Mouse (Mus musculus): Measurements from ENCODE around the gene Gypa. TPM values are rescaled to one million over a fixed set of nuclear protein-coding genes. Genes with fewer than 3 reads are reported as not detected.

Gypa gene
- polyA plus RNA-seq, 1 experiment from 2014 or later, result 11.6 TPM

DNA sequence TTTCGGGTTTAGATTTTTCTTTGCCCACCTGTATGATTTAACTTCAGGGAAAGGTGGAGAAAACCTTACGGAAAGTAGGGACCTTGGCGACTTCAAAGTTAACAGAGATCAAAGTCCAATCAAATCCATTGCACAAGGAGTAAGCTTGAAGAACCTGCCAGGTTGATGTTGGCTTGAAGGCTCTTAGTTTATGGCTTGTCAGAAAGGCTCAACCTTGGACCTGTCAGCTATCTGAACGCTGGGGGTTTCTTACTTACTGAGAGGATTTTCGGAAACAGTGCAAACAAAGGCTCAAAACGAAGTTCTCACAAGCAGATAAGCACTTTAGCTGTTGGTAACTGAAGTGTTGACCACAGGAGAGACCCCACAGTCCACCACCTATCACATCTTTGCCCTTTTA, 11.4 kb upstream of the Gypa start:
- H3K27ac ChIP-seq (replicated peaks; ENCODE audit: low read depth, low read length), result no peak overlapping the region
- H3K9me3 ChIP-seq (ENCODE audit: control insufficient read depth, low read length), result no peaks in the 10 kb centered on the region
- H3K4me1 ChIP-seq (ENCODE audit: control insufficient read depth, insufficient read depth, low read length), result no peaks in the 10 kb centered on the region
- H3K36me3 ChIP-seq (ENCODE audit: control insufficient read depth, insufficient read depth, low read length), result no peaks in the 10 kb centered on the region
- no peak for ATAC-seq (ENCODE audit: insufficient number of reproducible peaks, low FRiP score, low TSS enrichment, low read depth)
- H3K4me2 ChIP-seq (ENCODE audit: low read depth, severe bottlenecking), result no peak overlapping the region
- no peak for DNase-seq (ENCODE audit: low spot score)
- no peak overlapping the region for H3K9ac ChIP-seq (ENCODE audit: low read length)
- H3K4me3 ChIP-seq (ENCODE audit: low read depth, low read length), result no peak overlapping the region
- H3K27me3 ChIP-seq (ENCODE audit: control insufficient read depth, insufficient read depth, low read length), result no peaks in the 10 kb centered on the region
- whole genome bisulfite sequencing, result 77% methylated on average over 6 of the region's 6 CpGs

GRCm38 (mm10) chr8:80482822-80483774, 10.5 kb upstream of the Gypa start:
- peak; percentile 31 for DNase-seq (ENCODE audit: low spot score)
- Histone ChIP-seq H3K4me1 (ENCODE audit: control insufficient read depth, insufficient read depth, low read length) (no peaks in the 10 kb centered on the region), H3K27me3 (ENCODE audit: control insufficient read depth, insufficient read depth, low read length) (no peaks in the 10 kb centered on the region), H3K4me2 (ENCODE audit: low read depth, severe bottlenecking) (no peak overlapping the region), H3K27ac (replicated peaks; ENCODE audit: low read depth, low read length) (no peak overlapping the region), H3K36me3 (ENCODE audit: control insufficient read depth, insufficient read depth, low read length) (no peaks in the 10 kb centered on the region), H3K9ac (ENCODE audit: low read length) (no peak overlapping the region), H3K9me3 (ENCODE audit: control insufficient read depth, low read length) (no peaks in the 10 kb centered on the region), H3K4me3 (ENCODE audit: low read depth, low read length) (no peak overlapping the region)
- no peak for ATAC-seq (ENCODE audit: insufficient number of reproducible peaks, low FRiP score, low TSS enrichment, low read depth)
- WGBS, result 38% methylated on average over 16 of the region's 16 CpGs

- Histone ChIP-seq H3K27me3 (ENCODE audit: control insufficient read depth, insufficient read depth, low read length) (no peaks in the 10 kb centered on the region), H3K4me1 (ENCODE audit: control insufficient read depth, insufficient read depth, low read length) (no peaks in the 10 kb centered on the region), H3K4me3 (ENCODE audit: low read depth, low read length) (no peak overlapping the region), H3K9ac (ENCODE audit: low read length) (no peak overlapping the region), H3K36me3 (ENCODE audit: control insufficient read depth, insufficient read depth, low read length) (no peaks in the 10 kb centered on the region), H3K4me2 (ENCODE audit: low read depth, severe bottlenecking) (no peak overlapping the region), H3K27ac (replicated peaks; ENCODE audit: low read depth, low read length) (no peak overlapping the region), H3K9me3 (ENCODE audit: control insufficient read depth, low read length) (no peaks in the 10 kb centered on the region)
- no peak for DNase-seq (ENCODE audit: low spot score)
- 54% methylated on average over 1 of the region's 1 CpGs for WGBS
- ATAC-seq (ENCODE audit: insufficient number of reproducible peaks, low FRiP score, low TSS enrichment, low read depth), result no peak
Measured at GRCm38 (mm10) chr8:80491562-80491961, 2.0 kb upstream of the Gypa start.

DNA sequence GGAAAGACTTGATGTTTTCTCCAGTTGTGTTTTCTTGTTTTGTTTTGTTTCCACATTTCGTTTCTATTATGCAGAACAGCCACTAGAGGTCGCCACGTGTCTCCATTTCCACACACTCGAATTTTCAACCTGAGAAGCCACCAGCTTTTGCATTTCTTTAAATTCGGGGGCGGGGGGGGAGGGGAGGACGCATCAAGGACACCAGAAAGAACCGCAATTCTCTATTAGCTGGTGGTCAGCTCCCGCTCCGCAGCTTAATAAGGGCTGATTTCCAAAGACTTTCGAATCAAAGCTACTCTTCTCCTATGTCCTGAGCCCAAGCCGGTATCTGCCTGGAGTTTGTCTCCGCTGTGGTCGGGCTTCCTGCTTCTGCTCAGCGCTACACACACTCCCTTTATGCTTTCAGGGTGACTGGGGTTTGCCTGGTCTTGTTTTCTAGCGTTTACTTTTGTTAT, 567 bp upstream of the Gypa start:
- H3K36me3 ChIP-seq (ENCODE audit: control insufficient read depth, insufficient read depth, low read length), result no peaks in the 10 kb centered on the region
- H3K4me3 ChIP-seq (ENCODE audit: low read depth, low read length), result peak overlapping the region; percentile 46
- H3K27me3 ChIP-seq (ENCODE audit: control insufficient read depth, insufficient read depth, low read length), result no peaks in the 10 kb centered on the region
- no peak overlapping the region for H3K27ac ChIP-seq (replicated peaks; ENCODE audit: low read depth, low read length)
- DNase-seq (ENCODE audit: low spot score), result peak; percentile 79
- no peaks in the 10 kb centered on the region for H3K4me1 ChIP-seq (ENCODE audit: control insufficient read depth, insufficient read depth, low read length)
- peak overlapping the region; percentile 73 for H3K4me2 ChIP-seq (ENCODE audit: low read depth, severe bottlenecking)
- ATAC-seq (ENCODE audit: insufficient number of reproducible peaks, low FRiP score, low TSS enrichment, low read depth), result no peak; the same call in 1 of the 2 replicates
- H3K9me3 ChIP-seq (ENCODE audit: control insufficient read depth, low read length), result no peaks in the 10 kb centered on the region
- WGBS, result under 1% methylated on average over 16 of the region's 16 CpGs
- peak overlapping the region; percentile 40 for H3K9ac ChIP-seq (ENCODE audit: low read length)

DNA sequence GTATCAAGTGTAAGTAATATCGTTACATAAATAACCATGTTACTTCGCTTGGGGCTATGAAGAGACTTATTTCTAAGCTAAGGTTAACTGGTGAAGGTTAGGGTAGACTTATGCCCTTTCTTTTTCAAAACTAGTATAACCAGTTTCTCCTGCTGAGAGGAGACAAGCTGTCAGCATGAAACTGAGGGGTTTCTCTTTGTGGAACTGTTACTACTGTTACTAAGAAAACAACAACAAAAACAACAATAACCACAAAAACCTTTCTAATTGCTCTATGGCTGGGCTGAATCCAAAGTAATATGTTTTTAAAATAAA, 722 bp downstream of the Gypa start:
- WGBS, result 82% methylated on average over 2 of the region's 2 CpGs
- DNase-seq (ENCODE audit: low spot score) (no peak), ATAC-seq (ENCODE audit: insufficient number of reproducible peaks, low FRiP score, low TSS enrichment, low read depth) (no peak)
- H3K4me2 ChIP-seq (ENCODE audit: low read depth, severe bottlenecking), result no peak overlapping the region
- no peaks in the 10 kb centered on the region for H3K27me3 ChIP-seq (ENCODE audit: control insufficient read depth, insufficient read depth, low read length)
- no peak overlapping the region for H3K9ac ChIP-seq (ENCODE audit: low read length)
- H3K4me3 ChIP-seq (ENCODE audit: low read depth, low read length), result no peak overlapping the region
- no peaks in the 10 kb centered on the region for H3K36me3 ChIP-seq (ENCODE audit: control insufficient read depth, insufficient read depth, low read length)
- no peak overlapping the region for H3K27ac ChIP-seq (replicated peaks; ENCODE audit: low read depth, low read length)
- no peaks in the 10 kb centered on the region for H3K9me3 ChIP-seq (ENCODE audit: control insufficient read depth, low read length)
- H3K4me1 ChIP-seq (ENCODE audit: control insufficient read depth, insufficient read depth, low read length), result no peaks in the 10 kb centered on the region

DNA sequence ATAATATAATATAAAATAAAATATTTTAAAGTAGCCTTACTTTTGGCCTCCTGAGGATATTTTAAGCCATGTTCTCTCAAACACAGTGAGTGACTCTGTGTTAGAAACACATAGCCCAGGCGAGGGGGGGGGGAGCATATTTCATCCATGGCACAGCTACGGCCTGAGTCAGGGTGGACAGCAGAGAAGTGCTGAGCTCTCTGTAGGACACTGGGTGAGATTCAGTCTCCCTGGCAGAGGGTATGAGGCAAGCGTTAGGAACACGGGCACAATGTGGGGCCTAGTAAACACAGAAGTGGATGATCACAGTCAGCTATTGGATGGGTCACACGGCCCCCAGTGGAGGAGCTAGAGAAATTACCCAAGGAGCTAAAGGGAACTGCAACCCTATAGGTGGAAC, 1.2 kb downstream of the Gypa start:
- Histone ChIP-seq H3K36me3 (ENCODE audit: control insufficient read depth, insufficient read depth, low read length) (no peaks in the 10 kb centered on the region), H3K9me3 (ENCODE audit: control insufficient read depth, low read length) (no peaks in the 10 kb centered on the region), H3K4me1 (ENCODE audit: control insufficient read depth, insufficient read depth, low read length) (no peaks in the 10 kb centered on the region), H3K27me3 (ENCODE audit: control insufficient read depth, insufficient read depth, low read length) (no peaks in the 10 kb centered on the region), H3K4me3 (ENCODE audit: low read depth, low read length) (no peak overlapping the region), H3K9ac (ENCODE audit: low read length) (no peak overlapping the region), H3K27ac (replicated peaks; ENCODE audit: low read depth, low read length) (no peak overlapping the region), H3K4me2 (ENCODE audit: low read depth, severe bottlenecking) (no peak overlapping the region)
- DNase-seq (ENCODE audit: low spot score) (no peak), ATAC-seq (ENCODE audit: insufficient number of reproducible peaks, low FRiP score, low TSS enrichment, low read depth) (peak; percentile 62; the same call in 1 of the 2 replicates)
- WGBS, result 80% methylated on average over 5 of the region's 5 CpGs

GRCm38 (mm10) chr8:80495527-80495926, 1.9 kb downstream of the Gypa start:
- Histone ChIP-seq H3K27ac (replicated peaks; ENCODE audit: low read depth, low read length) (no peak overlapping the region), H3K27me3 (ENCODE audit: control insufficient read depth, insufficient read depth, low read length) (no peaks in the 10 kb centered on the region), H3K9me3 (ENCODE audit: control insufficient read depth, low read length) (no peaks in the 10 kb centered on the region), H3K4me2 (ENCODE audit: low read depth, severe bottlenecking) (no peak overlapping the region), H3K4me3 (ENCODE audit: low read depth, low read length) (no peak overlapping the region), H3K9ac (ENCODE audit: low read length) (no peak overlapping the region), H3K4me1 (ENCODE audit: control insufficient read depth, insufficient read depth, low read length) (no peaks in the 10 kb centered on the region), H3K36me3 (ENCODE audit: control insufficient read depth, insufficient read depth, low read length) (no peaks in the 10 kb centered on the region)
- 93% methylated on average over 6 of the region's 6 CpGs for WGBS
- ATAC-seq (ENCODE audit: insufficient number of reproducible peaks, low FRiP score, low TSS enrichment, low read depth), result no peak
- DNase-seq (ENCODE audit: low spot score), result no peak

DNA sequence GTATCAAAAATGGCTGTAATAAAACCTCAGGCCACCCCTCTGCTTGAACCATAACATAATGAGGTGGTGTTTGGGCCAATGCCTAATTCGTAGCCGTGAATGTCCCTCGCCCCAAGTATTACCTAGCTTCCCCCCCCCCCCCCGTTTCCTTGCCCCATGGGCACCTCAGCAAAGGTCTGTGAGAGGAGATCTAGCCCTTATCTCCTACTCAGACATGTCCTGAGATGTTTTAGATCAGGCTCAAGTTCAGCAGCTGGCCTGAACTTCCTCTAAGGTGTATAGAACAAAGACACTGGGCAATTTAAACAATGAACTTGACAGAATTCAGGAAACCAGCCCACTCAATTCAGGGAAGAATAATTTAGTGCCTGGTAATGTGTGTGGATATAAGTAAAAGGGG, 3.7 kb downstream of the Gypa start:
- DNase-seq (ENCODE audit: low spot score), result no peak
- Histone ChIP-seq H3K4me2 (ENCODE audit: low read depth, severe bottlenecking) (no peak overlapping the region), H3K9ac (ENCODE audit: low read length) (no peak overlapping the region), H3K27ac (replicated peaks; ENCODE audit: low read depth, low read length) (no peak overlapping the region), H3K4me3 (ENCODE audit: low read depth, low read length) (no peak overlapping the region), H3K4me1 (ENCODE audit: control insufficient read depth, insufficient read depth, low read length) (no peaks in the 10 kb centered on the region), H3K36me3 (ENCODE audit: control insufficient read depth, insufficient read depth, low read length) (no peaks in the 10 kb centered on the region), H3K27me3 (ENCODE audit: control insufficient read depth, insufficient read depth, low read length) (no peaks in the 10 kb centered on the region), H3K9me3 (ENCODE audit: control insufficient read depth, low read length) (no peaks in the 10 kb centered on the region)
- 68% methylated on average over 4 of the region's 4 CpGs for WGBS
- ATAC-seq (ENCODE audit: insufficient number of reproducible peaks, low FRiP score, low TSS enrichment, low read depth), result no peak
